Mouse (Mus musculus): ENCODE data around the gene Snx29. TPM values are rescaled to one million over a fixed set of nuclear protein-coding genes. Genes with fewer than 3 reads are reported as not detected.

Gene Snx29
- polyA plus RNA-seq, 1 experiment from 2014 or later: 21.7 TPM

DNA sequence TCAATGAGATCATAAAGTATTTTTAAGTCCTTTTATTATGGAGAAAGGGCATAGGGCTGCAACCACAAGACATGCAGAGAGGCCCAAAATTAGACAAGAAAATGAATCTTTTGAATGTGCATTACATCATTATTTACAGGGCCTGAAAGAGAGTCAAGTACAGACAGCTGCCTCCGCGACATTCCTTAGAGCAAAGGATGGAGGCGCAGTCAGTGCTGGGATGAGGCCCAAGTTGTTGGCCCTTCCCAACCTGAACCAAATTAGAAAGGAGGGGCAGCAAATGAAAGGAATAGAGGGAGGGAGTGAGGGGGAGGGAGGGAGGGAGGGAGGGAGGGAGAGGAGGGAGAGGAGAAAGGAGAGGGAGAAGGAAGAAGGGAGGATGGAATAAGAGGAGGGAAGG, 453.8 kb downstream of the Snx29 start:
- 77% methylated on average over 3 of the region's 3 CpGs for WGBS
- H3K27ac ChIP-seq: no peak overlapping the region
- no peaks in the 10 kb centered on the region for H3K27me3 ChIP-seq
- H3K9ac ChIP-seq (replicated peaks): no peak overlapping the region
- H3K4me2 ChIP-seq (replicated peaks): no peak overlapping the region
- H3K4me1 ChIP-seq (replicated peaks): no peaks in the 10 kb centered on the region
- no peaks in the 10 kb centered on the region for H3K9me3 ChIP-seq
- ATAC-seq: no peak
- H3K4me3 ChIP-seq (replicated peaks): no peak overlapping the region
- H3K36me3 ChIP-seq: no peaks in the 10 kb centered on the region

DNA sequence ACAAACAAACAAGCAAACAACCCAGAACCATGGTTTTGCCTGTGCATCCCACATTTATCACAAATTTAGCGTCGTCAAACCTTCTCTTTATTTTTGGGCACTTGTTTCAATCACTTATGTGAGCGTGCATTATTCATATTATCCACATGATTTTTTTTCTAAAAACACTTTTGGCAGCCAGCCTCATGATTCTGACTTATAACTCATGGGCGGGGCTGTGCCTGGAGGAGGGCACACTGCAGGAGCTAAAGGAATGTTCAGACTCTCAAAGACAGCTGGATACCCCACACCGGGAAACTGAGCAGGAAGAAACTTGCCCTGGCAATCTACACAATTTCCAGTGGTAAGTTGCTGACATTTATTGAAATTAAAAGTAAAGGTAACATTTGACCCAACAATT, 455.5 kb downstream of the Snx29 start:
- H3K36me3 ChIP-seq: no peaks in the 10 kb centered on the region
- no peak overlapping the region for H3K4me2 ChIP-seq (replicated peaks)
- H3K4me1 ChIP-seq (replicated peaks): no peaks in the 10 kb centered on the region
- H3K4me3 ChIP-seq (replicated peaks): no peak overlapping the region
- no peak overlapping the region for H3K9ac ChIP-seq (replicated peaks)
- 88% methylated on average over 5 of the region's 5 CpGs for WGBS
- H3K27ac ChIP-seq: no peak overlapping the region
- H3K27me3 ChIP-seq: no peaks in the 10 kb centered on the region
- no peak for ATAC-seq
- no peaks in the 10 kb centered on the region for H3K9me3 ChIP-seq

DNA sequence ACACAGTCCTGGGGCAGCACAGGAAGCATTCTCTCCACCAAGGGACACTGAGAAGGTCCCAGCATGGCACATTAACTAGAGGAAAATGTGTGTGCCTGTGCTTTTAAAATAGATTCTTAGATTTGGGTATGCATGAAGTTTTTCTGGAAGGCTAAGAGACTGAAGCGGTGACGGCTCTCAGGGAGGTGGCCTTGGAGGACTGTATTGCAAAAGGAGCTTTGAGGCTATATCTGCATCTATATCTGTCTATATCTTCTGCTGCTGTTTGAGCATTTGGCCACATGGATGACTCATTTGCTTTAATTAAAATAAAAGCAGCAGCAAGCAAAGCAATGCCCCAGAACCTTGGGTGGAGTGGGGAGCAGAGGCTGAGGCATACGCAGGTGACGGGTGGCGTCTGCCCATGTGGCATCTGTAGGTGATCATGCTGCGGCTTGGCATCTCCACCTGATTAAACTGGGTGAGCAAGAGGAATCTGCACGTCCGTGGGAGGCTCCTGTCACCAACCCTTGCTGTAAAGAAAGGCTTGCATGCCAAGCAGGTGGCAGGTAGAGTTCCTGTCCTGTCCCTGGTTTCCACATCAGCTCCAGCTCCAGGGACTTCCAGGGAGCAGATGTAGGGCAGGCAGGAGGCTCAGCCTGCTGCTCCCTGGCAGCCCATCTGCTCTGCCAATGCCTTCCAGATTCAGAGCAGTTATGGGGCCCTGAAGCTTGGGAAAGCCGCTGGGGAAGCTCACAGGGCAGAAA, 456.2 kb downstream of the Snx29 start:
- no peak overlapping the region for H3K4me3 ChIP-seq (replicated peaks)
- H3K36me3 ChIP-seq: no peaks in the 10 kb centered on the region
- H3K27me3 ChIP-seq: no peaks in the 10 kb centered on the region
- H3K9me3 ChIP-seq: no peaks in the 10 kb centered on the region
- H3K4me2 ChIP-seq (replicated peaks): no peak overlapping the region
- no peak for ATAC-seq
- H3K9ac ChIP-seq (replicated peaks): no peak overlapping the region
- no peaks in the 10 kb centered on the region for H3K4me1 ChIP-seq (replicated peaks)
- 88% methylated on average over 9 of the region's 9 CpGs for whole genome bisulfite sequencing
- H3K27ac ChIP-seq: no peak overlapping the region

DNA sequence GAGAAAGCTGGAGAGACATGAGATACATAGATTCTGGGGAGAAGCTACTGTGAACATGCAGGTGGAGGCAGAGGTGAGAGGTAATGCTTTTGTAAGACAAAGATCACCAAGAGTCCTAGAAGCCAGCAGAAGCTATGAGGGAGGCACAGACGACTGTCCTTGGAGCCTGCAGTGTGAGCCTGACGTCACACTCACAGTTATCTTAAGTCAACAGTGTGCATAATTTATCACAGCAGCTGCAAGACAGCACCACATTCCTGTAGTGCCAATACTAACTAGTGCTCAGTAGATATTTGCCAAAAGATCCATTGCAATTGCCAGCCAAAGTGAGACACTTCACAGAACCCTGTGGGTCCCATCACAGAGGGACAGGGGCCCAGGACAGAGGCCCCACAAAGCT, 459.4 kb downstream of the Snx29 start:
- no peak overlapping the region for H3K4me2 ChIP-seq (replicated peaks)
- 50% methylated on average over 2 of the region's 2 CpGs for WGBS
- no peaks in the 10 kb centered on the region for H3K9me3 ChIP-seq
- no peak for ATAC-seq
- H3K4me1 ChIP-seq (replicated peaks): no peaks in the 10 kb centered on the region
- no peak overlapping the region for H3K4me3 ChIP-seq (replicated peaks)
- no peak overlapping the region for H3K27ac ChIP-seq
- H3K27me3 ChIP-seq: no peaks in the 10 kb centered on the region
- no peaks in the 10 kb centered on the region for H3K36me3 ChIP-seq
- H3K9ac ChIP-seq (replicated peaks): no peak overlapping the region

DNA sequence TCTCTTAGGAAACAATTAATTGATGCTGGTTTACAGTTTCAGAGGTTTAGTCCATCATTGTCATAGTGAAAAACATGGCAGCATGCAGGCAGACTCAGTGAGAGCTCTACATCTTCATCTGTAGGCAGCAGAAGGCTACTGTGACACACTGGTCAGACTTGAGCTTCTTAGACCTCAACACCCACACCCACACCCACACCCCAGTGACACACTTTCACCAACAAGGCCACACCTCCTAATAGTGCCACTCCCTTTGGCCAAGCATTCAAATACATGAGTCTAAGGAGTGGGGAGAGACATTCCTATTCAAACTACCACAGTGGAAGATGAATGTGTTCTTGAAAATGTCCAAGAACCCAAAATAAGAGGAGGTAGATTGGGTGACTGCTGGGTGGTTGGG, 460.6 kb downstream of the Snx29 start:
- no peaks in the 10 kb centered on the region for H3K9me3 ChIP-seq
- H3K4me3 ChIP-seq (replicated peaks): no peak overlapping the region
- no peak overlapping the region for H3K9ac ChIP-seq (replicated peaks)
- no peaks in the 10 kb centered on the region for H3K27me3 ChIP-seq
- no peak overlapping the region for H3K27ac ChIP-seq
- no peaks in the 10 kb centered on the region for H3K4me1 ChIP-seq (replicated peaks)
- no peaks in the 10 kb centered on the region for H3K36me3 ChIP-seq
- H3K4me2 ChIP-seq (replicated peaks): no peak overlapping the region
- no peak for ATAC-seq

DNA sequence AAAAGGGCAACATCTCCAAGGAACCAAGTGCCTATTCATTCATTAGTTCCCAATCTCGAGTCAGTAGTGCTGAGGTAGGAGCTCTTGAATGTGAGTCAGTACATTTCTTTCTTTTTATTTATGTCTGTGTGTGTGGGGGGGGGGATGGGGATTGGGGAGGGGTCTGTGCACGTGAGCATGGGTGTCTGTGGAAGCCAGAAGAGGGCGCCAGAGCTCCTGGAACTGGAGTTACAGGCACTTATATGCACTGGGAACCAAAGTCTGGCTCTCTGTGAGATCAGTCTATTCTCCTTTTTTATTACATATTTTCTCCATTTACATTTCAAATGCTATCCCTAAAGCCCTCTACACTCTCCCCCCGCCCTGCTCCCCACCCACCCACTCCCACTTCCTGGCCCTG, 461.6 kb downstream of the Snx29 start:
- H3K4me1 ChIP-seq (replicated peaks): no peaks in the 10 kb centered on the region
- no peak overlapping the region for H3K9ac ChIP-seq (replicated peaks)
- no peak overlapping the region for H3K27ac ChIP-seq
- no peaks in the 10 kb centered on the region for H3K27me3 ChIP-seq
- no peak for ATAC-seq
- H3K9me3 ChIP-seq: no peaks in the 10 kb centered on the region
- WGBS: 71% methylated on average over 4 of the region's 4 CpGs
- no peaks in the 10 kb centered on the region for H3K36me3 ChIP-seq
- no peak overlapping the region for H3K4me3 ChIP-seq (replicated peaks)
- no peak overlapping the region for H3K4me2 ChIP-seq (replicated peaks)

DNA sequence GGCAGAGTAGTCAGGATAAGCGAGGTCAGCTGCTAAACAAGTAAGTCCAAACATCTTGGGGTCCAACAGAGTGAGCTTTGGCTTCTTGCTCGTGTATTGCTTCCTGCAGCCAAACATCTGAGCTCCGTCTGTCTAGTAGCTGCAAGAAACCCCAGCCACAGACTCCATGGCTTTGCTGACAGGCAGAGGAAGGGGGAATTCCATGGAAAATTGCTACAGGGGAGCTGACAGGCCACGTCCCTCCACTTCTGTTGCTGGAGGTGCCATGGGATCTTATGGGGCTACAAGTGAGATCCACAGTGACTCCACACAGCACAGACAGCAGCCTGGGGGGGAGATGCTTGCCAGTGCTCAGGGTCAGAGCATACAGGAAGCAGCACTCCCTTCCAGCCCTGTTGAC, 463.1 kb downstream of the Snx29 start:
- no peak overlapping the region for H3K27ac ChIP-seq
- no peaks in the 10 kb centered on the region for H3K36me3 ChIP-seq
- no peak for ATAC-seq
- H3K27me3 ChIP-seq: no peaks in the 10 kb centered on the region
- H3K9ac ChIP-seq (replicated peaks): no peak overlapping the region
- H3K4me3 ChIP-seq (replicated peaks): no peak overlapping the region
- no peak overlapping the region for H3K4me2 ChIP-seq (replicated peaks)
- H3K4me1 ChIP-seq (replicated peaks): no peaks in the 10 kb centered on the region
- 83% methylated on average over 4 of the region's 4 CpGs for WGBS
- H3K9me3 ChIP-seq: no peaks in the 10 kb centered on the region

DNA sequence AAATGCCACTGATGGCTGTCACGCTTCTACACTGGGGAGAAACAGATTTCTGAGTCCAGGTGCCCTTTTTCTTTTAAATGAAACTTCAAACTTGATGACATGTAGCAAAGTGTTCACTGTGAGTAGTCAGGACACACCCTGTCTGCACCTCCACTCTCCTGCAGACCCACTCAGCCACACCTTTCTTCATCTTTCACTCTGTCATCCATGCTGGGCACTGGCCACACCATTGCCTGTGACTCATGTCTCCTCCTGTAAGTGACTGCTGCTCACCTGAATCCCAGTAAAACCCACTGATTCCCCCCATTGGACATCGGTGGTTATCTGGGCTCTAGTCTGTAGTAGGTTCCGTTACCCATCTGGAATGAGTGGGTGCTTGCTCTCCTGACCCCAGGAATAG, 467.8 kb downstream of the Snx29 start:
- no peaks in the 10 kb centered on the region for H3K9me3 ChIP-seq
- WGBS: 96% methylated on average over 3 of the region's 3 CpGs
- H3K4me3 ChIP-seq (replicated peaks): no peak overlapping the region

DNA sequence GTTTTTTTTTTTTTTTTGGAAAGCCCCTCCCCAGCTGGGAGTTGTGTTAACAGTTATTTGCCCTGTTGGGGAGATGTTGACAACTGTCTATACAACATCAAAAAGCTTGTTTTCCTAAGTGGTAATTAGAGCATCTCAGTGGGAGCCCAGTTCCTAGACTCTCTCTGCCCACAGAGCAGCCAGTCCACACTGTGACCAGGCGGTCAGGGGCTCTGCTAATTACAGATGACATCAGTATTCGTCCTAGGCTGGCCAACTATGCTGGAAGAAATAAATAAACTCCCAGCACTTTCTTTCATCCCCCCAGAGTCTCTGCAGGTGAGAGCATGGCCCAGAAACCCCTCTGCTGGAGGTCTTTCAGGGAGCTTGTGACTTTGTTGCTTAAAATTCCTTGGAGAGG, 470.7 kb downstream of the Snx29 start:
- Histone ChIP-seq H3K4me1 (replicated peaks) (no peaks in the 10 kb centered on the region), H3K27me3 (no peaks in the 10 kb centered on the region), H3K4me3 (replicated peaks) (no peak overlapping the region), H3K36me3 (no peaks in the 10 kb centered on the region), H3K9ac (replicated peaks) (no peak overlapping the region), H3K9me3 (no peaks in the 10 kb centered on the region), H3K27ac (no peak overlapping the region), H3K4me2 (replicated peaks) (no peak overlapping the region)
- 21% methylated on average over 2 of the region's 2 CpGs for WGBS
- no peak for ATAC-seq

More for the DNA sequence above, 467.8 kb downstream of the Snx29 start:
- no peak overlapping the region for H3K9ac ChIP-seq (replicated peaks)
- H3K4me2 ChIP-seq (replicated peaks): no peak overlapping the region
- H3K27me3 ChIP-seq: no peaks in the 10 kb centered on the region
- no peaks in the 10 kb centered on the region for H3K36me3 ChIP-seq
- H3K4me1 ChIP-seq (replicated peaks): no peaks in the 10 kb centered on the region
- H3K27ac ChIP-seq: no peak overlapping the region
- no peak for ATAC-seq

DNA sequence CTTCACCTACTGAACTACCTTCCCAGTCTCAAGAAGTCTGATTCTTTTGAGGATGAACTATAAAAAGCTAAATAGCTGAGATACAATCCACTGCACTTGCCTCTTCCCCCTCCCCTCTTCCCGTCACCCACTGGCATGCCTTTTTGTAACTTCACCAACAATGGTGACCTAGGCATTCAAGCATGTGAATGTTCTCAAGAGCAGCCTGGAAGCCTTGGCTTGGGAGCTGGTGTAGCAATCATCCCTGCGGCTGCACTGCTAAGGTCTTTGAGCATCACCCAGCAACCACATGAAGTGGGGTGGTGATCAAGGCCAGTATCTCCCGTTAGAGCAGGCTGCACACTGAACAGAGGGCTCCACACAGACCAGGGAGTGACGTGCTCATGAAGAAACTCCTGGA, 471.9 kb downstream of the Snx29 start:
- Histone ChIP-seq H3K4me1 (replicated peaks) (no peaks in the 10 kb centered on the region), H3K4me3 (replicated peaks) (no peak overlapping the region), H3K27me3 (no peaks in the 10 kb centered on the region), H3K4me2 (replicated peaks) (no peak overlapping the region), H3K36me3 (no peaks in the 10 kb centered on the region), H3K9me3 (no peaks in the 10 kb centered on the region), H3K27ac (no peak overlapping the region), H3K9ac (replicated peaks) (no peak overlapping the region)
- WGBS: 51% methylated on average over 4 of the region's 4 CpGs
- no peak for ATAC-seq

DNA sequence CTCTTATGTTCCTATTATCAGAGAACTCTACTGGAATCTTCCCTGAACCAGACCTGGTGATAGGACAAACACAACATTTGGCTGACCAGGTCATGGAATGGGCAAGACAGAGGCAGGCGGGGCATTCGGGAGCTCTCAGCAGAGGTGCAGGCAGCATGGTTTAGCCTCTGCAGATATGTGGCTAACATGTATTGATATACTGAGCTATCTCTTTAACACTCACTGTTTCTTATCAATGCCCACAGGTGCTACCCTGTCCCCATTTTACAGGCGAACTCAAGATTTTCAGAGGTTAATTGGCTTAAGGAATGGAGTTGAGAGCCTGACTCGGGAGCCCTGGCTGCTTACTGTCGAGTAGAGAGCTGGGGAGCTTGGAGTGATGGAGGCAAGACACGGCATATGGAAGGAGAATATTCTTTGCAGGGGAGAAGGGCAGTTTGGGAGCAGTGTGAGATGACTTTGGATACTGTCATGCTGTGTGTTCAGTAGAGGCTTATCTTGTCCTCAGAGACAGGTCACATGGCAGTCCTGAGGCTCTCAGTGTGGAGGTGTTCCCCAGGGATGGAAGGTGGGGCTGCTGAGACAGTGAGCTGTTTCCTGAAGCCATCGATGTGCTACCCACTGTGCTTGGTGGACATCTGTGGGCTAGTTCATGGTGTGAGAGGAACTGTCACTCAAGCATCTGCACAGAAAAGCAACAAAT, 473.2 kb downstream of the Snx29 start:
- WGBS: 83% methylated on average over 7 of the region's 7 CpGs
- H3K9ac ChIP-seq (replicated peaks): no peak overlapping the region
- H3K4me1 ChIP-seq (replicated peaks): no peaks in the 10 kb centered on the region
- H3K36me3 ChIP-seq: no peaks in the 10 kb centered on the region
- H3K9me3 ChIP-seq: no peaks in the 10 kb centered on the region
- ATAC-seq: no peak
- no peak overlapping the region for H3K4me2 ChIP-seq (replicated peaks)
- no peak overlapping the region for H3K27ac ChIP-seq
- H3K27me3 ChIP-seq: no peaks in the 10 kb centered on the region
- no peak overlapping the region for H3K4me3 ChIP-seq (replicated peaks)

DNA sequence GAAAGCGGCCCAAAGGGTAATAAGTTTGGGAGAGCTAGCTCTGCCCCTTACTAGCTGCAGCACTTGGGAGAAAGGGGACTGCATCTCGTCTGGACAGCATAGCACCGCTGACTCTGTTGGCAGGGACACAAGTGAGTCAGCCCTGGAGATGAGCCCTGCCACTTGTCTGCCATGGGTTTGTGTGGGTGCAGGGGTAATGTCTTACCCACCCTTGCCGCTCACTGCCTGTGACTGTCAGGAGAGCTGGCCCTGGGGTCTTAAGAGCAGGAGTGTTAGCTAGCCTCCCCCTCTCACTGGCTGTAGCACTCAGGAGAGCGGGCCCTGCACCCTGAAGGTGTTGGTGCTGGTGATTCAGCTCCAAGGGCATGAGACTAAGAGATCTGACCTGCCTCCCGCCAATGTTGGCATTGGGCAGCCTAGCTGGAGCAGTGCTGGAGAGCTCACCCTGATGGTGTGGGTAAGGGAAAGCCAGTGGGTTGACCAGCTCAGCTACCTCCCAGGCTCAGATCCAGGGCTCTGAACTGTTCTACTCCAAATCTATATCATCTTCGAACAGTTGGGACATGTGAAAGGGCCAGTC, 479.3 kb downstream of the Snx29 start:
- peaks cover 5% of the 10 kb centered on the region for H3K36me3 ChIP-seq
- H3K27ac ChIP-seq: no peak overlapping the region
- H3K4me2 ChIP-seq (replicated peaks): no peak overlapping the region
- no peak overlapping the region for H3K4me3 ChIP-seq (replicated peaks)
- H3K4me1 ChIP-seq (replicated peaks): no peaks in the 10 kb centered on the region
- no peaks in the 10 kb centered on the region for H3K9me3 ChIP-seq
- ATAC-seq: 0 out of 2 replicates have a peak, but pooled peaks have one; percentile 9
- H3K9ac ChIP-seq (replicated peaks): no peak overlapping the region
- no peaks in the 10 kb centered on the region for H3K27me3 ChIP-seq
- 92% methylated on average over 7 of the region's 7 CpGs for WGBS
